Mouse (Mus musculus) frontal cortex, postnatal 36 days (tissue): ENCODE measurements around the gene Coro1c.
"Not testable (repeated sequence)": the region's sequence is repeated elsewhere in the genome, so short reads cannot be mapped to it uniquely, and the experiment has no call there.

Source experiments
- DNase-seq, 2 experiments: peaks; one replicate each; pipeline ENCODE4 v3.0.0; 2022; ENCODE audit warnings: low spot score in 2 of 2

The Coro1c gene

GRCm38 (mm10) chr5:113829566-113830291, 78.8 kb downstream of the Coro1c start:
- no peak for DNase-seq

- DNase-seq, result no peak
Measured at GRCm38 (mm10) chr5:113828481-113828880, 80.1 kb downstream of the Coro1c start.

GRCm38 (mm10) chr5:113827991-113828411, 80.6 kb downstream of the Coro1c start:
- no peak for DNase-seq

- no peak for DNase-seq
Measured at GRCm38 (mm10) chr5:113826619-113827018, 81.9 kb downstream of the Coro1c start.

GRCm38 (mm10) chr5:113825558-113825957, 83.0 kb downstream of the Coro1c start:
- no peak for DNase-seq

GRCm38 (mm10) chr5:113824228-113824627, 84.3 kb downstream of the Coro1c start:
- no peak for DNase-seq

GRCm38 (mm10) chr5:113818572-113818971, 90.0 kb downstream of the Coro1c start:
- DNase-seq, result no peak

GRCm38 (mm10) chr5:113815638-113816152, 92.9 kb downstream of the Coro1c start:
- DNase-seq, result peak; percentile 33 to 66

- no peak for DNase-seq
Measured at GRCm38 (mm10) chr5:113815041-113815389, 93.5 kb downstream of the Coro1c start.

- no peak for DNase-seq
Measured at GRCm38 (mm10) chr5:113814111-113815040, 94.2 kb downstream of the Coro1c start.

- no peak for DNase-seq
Measured at GRCm38 (mm10) chr5:113813608-113814007, 95.0 kb downstream of the Coro1c start.

GRCm38 (mm10) chr5:113812638-113813037, 95.9 kb downstream of the Coro1c start:
- no peak for DNase-seq

- not testable (repeated sequence) for DNase-seq
Measured at GRCm38 (mm10) chr5:113811824-113812420, 96.6 kb downstream of the Coro1c start.

- no peak for DNase-seq
Measured at GRCm38 (mm10) chr5:113810111-113810510, 98.4 kb downstream of the Coro1c start.

- DNase-seq, result no peak
Measured at GRCm38 (mm10) chr5:113808177-113808576, 100.4 kb downstream of the Coro1c start.

GRCm38 (mm10) chr5:113807712-113808111, 100.8 kb downstream of the Coro1c start:
- no peak for DNase-seq

GRCm38 (mm10) chr5:113806414-113806813, 102.1 kb downstream of the Coro1c start:
- no peak for DNase-seq

- no peak for DNase-seq
Measured at GRCm38 (mm10) chr5:113805301-113805700, 103.3 kb downstream of the Coro1c start.

- DNase-seq, result no peak
Measured at GRCm38 (mm10) chr5:113804395-113804966, 104.1 kb downstream of the Coro1c start.

GRCm38 (mm10) chr5:113800280-113800679, 108.3 kb downstream of the Coro1c start, which contains the start of gene Tmem119:
Gene Tmem119 (minus strand): TSS chr5:113800516.
- no peak for DNase-seq

- no peak for DNase-seq
Measured at GRCm38 (mm10) chr5:113799691-113800090, 108.9 kb downstream of the Coro1c start.

- no peak for DNase-seq
Measured at GRCm38 (mm10) chr5:113798525-113798924, 110.0 kb downstream of the Coro1c start.
